Comparison of ENCODE assay signal across 8 mouse cellular contexts in the genomic region with DNA sequence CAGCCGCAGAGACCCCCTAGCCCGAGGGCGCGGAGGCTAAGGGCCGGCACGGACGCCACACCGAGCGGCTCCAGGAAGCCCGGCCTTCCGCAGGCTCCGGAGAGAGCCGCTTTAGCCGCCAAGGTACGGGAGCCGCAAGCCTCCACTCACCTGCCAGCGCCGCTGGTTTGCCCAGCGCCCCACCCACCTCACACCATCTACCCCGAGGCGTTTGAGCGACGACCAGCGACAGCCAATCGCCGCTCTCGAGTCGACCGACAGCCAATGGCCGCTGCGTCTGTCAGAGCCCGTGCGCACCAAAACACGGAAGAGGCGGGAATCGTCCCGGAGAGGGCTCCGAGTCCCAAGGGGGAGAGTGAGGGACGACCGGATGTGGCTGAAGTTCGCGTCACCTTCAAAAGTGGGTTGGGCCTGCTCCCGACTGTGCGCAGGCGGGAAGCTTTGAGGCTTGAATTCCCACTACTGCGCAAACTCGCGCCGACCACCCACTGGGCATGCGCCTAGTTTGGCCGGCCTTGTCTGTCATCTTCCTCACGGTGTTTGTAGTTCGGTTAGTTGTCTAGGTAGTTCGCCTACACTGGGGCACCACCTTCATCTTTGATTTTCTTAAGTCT. TPM values are rescaled to one million over a fixed set of nuclear protein-coding genes. Genes with fewer than 3 reads are reported as not detected.
A peak's percentile ranks its signal among the peaks of the same experiment; 100 is the strongest.
DNase-seq lines count a peak whose midpoint lies in the region; ATAC-seq and TF ChIP-seq lines count a peak whose summit lies in the region.

A gene (minus strand): TSS at position 206 of the 614 bp plus-strand sequence.

- ATAC-seq in forebrain, postnatal 0 days: peak; percentile 99
- ATAC-seq in lung, embryonic 15.5 days (ENCODE audit: borderline replicate concordance, extremely low read depth, low FRiP score, low TSS enrichment): peak; percentile 99

- peak within 1 kb of the TSS; percentile 64 for H3K4me2 ChIP-seq in forebrain, postnatal 0 days (ENCODE audit: low read depth)
- H3K4me2 ChIP-seq in lung, embryonic 15.5 days: peak within 1 kb of the TSS; percentile 73

- under 1% methylated on average over 54 of the region's 54 CpGs for WGBS in cerebellum, adult 2 months
- under 1% methylated on average over 54 of the region's 54 CpGs for WGBS in forebrain, postnatal 0 days
- WGBS in lung, embryonic 15.5 days: 0% methylated on average over 48 of the region's 54 CpGs

- H3K27me3 ChIP-seq in MEL (ENCODE audit: control insufficient read depth in 1 of 2, insufficient read depth in 2 of 2, low read length in 2 of 2): no peaks in the 10 kb centered on the region
- H3K27me3 ChIP-seq in cerebellum, adult 2 months (ENCODE audit: control insufficient read depth, insufficient read depth, low read length): no peaks in the 10 kb centered on the region
- no peaks in the 10 kb centered on the region for H3K27me3 ChIP-seq in forebrain, postnatal 0 days (ENCODE audit: insufficient read depth, low read length)
- no peaks in the 10 kb centered on the region for H3K27me3 ChIP-seq in lung, embryonic 15.5 days

- no peaks in the 10 kb centered on the region for H3K9me3 ChIP-seq in MEL (replicated peaks; ENCODE audit: insufficient read depth, low read length)
- no peaks in the 10 kb centered on the region for H3K9me3 ChIP-seq in forebrain, postnatal 0 days (ENCODE audit: low read length)
- H3K9me3 ChIP-seq in lung, embryonic 15.5 days: no peaks in the 10 kb centered on the region

- peak; percentile 99 for DNase-seq in MEL (ENCODE audit: low read depth, low spot score)
- peak; percentile 98 to 100 for DNase-seq in cerebellum, adult 2 months
- peak; percentile 99 for DNase-seq in forebrain, postnatal 0 days
- DNase-seq in heart, postnatal 4 days: peak; percentile 98
- peak; percentile 99 for DNase-seq in layer of hippocampus, adult 8-10 months (ENCODE audit: low spot score in 2 of 2)
- DNase-seq in ovary, adult 18-20 months (ENCODE audit: low spot score): peak; percentile 99
- DNase-seq in thymus, postnatal 0 days (ENCODE audit: low spot score): peak; percentile 99

- TF ChIP-seq EP300 in MEL (IDR thresholded peaks at IDR 0.05; ENCODE audit: low read depth in 1 of 2, low read length in 2 of 2): no peak; a peak in 1 of 4 replicates

- H3K4me3 ChIP-seq in MEL (ENCODE audit: control insufficient read depth in 1 of 2, insufficient read depth in 1 of 2, low read depth in 2 of 2, low read length in 2 of 2): peak within 1 kb of the TSS; percentile 75 to 96
- peak within 1 kb of the TSS; percentile 91 for H3K4me3 ChIP-seq in cerebellum, adult 2 months (replicated peaks; ENCODE audit: insufficient read depth, low read depth, low read length)
- H3K4me3 ChIP-seq in forebrain, postnatal 0 days (ENCODE audit: low read depth, low read length): peak within 1 kb of the TSS; percentile 69
- H3K4me3 ChIP-seq in lung, embryonic 15.5 days: peak within 1 kb of the TSS; percentile 94

- no peak for TF ChIP-seq RAD21 in MEL (IDR thresholded peaks at IDR 0.05; ENCODE audit: low read depth, low read length)

- TF ChIP-seq CTCF in MEL (IDR thresholded peaks at IDR 0.05 in 2 of 3, conservative IDR thresholded peaks at IDR 0.05 in 1 of 3; ENCODE audit: control insufficient read depth in 1 of 3, insufficient read depth in 1 of 3, low read depth in 2 of 3, low read length in 3 of 3, poor library complexity in 1 of 3, severe bottlenecking in 1 of 3): no peak
- no peak for TF ChIP-seq CTCF in cerebellum, adult 2 months (IDR thresholded peaks at IDR 0.05; ENCODE audit: borderline replicate concordance, insufficient read depth, low read depth, low read length)
- TF ChIP-seq CTCF in forebrain, postnatal 0 days (IDR thresholded peaks at IDR 0.05; ENCODE audit: low read depth): no peak

- TF ChIP-seq POLR2A in MEL (IDR thresholded peaks at IDR 0.05; ENCODE audit: control insufficient read depth in 1 of 2, insufficient read depth in 1 of 2, low read depth in 1 of 2, low read length in 2 of 2, poor library complexity in 1 of 2): peak; percentile 79 to 98
- TF ChIP-seq POLR2A in cerebellum, adult 2 months (IDR thresholded peaks at IDR 0.05; ENCODE audit: borderline replicate concordance, insufficient read depth, low read length): peak; percentile 80

- peaks cover 3 to 9% of the 10 kb centered on the region in 2 experiments for H3K36me3 ChIP-seq in MEL (ENCODE audit: control insufficient read depth in 1 of 2, insufficient read depth in 2 of 2, low read length in 2 of 2)
- peaks cover 18% of the 10 kb centered on the region for H3K36me3 ChIP-seq in forebrain, postnatal 0 days (ENCODE audit: insufficient read depth)
- peaks cover 19% of the 10 kb centered on the region for H3K36me3 ChIP-seq in lung, embryonic 15.5 days

- peak within 1 kb of the TSS; percentile 79 for H3K27ac ChIP-seq in MEL (ENCODE audit: control insufficient read depth, low read depth, low read length)
- peak within 1 kb of the TSS; percentile 21; the same call in 1 of the 2 replicates for H3K27ac ChIP-seq in cerebellum, adult 2 months (ENCODE audit: insufficient read depth, low read length)
- H3K27ac ChIP-seq in forebrain, postnatal 0 days (ENCODE audit: low read depth, low read length): peak within 1 kb of the TSS; percentile 72
- H3K27ac ChIP-seq in lung, embryonic 15.5 days: peak within 1 kb of the TSS; percentile 69

- H3K79me2 ChIP-seq in MEL (ENCODE audit: control insufficient read depth, insufficient read depth, low read length, poor library complexity): peaks cover 14% of the 10 kb centered on the region

- H3K9ac ChIP-seq in MEL (ENCODE audit: control insufficient read depth, low read depth, low read length, poor library complexity, severe bottlenecking): peak within 1 kb of the TSS; percentile 89
- peak within 1 kb of the TSS; percentile 79 for H3K9ac ChIP-seq in forebrain, postnatal 0 days
- peak within 1 kb of the TSS; percentile 91 for H3K9ac ChIP-seq in lung, embryonic 15.5 days

- peaks cover 0 to 8% of the 10 kb centered on the region in 2 experiments; a peak in 2 of 4 replicates for H3K4me1 ChIP-seq in MEL (ENCODE audit: control insufficient read depth in 1 of 2, insufficient read depth in 2 of 2, low read length in 2 of 2)
- no peaks in the 10 kb centered on the region; the same call in 1 of the 2 replicates for H3K4me1 ChIP-seq in cerebellum, adult 2 months (ENCODE audit: control insufficient read depth, insufficient read depth, low read length)
- peaks cover 7% of the 10 kb centered on the region for H3K4me1 ChIP-seq in forebrain, postnatal 0 days (ENCODE audit: insufficient read depth)
- H3K4me1 ChIP-seq in lung, embryonic 15.5 days: peaks cover 14% of the 10 kb centered on the region

TF ChIP-seq in MEL, 35 proteins besides CTCF, POLR2A, EP300 and RAD21 (continues in another document):
- TF ChIP-seq MAX (IDR thresholded peaks at IDR 0.05; ENCODE audit: low read length) (peak; percentile 88), ZKSCAN1 (IDR thresholded peaks at IDR 0.05; ENCODE audit: low read depth, low read length) (peak; percentile 88), USF1 (IDR thresholded peaks at IDR 0.05; ENCODE audit: low read depth, low read length) (peak; percentile 67), TBP (IDR thresholded peaks at IDR 0.05; ENCODE audit: low read depth, low read length) (peak; percentile 83), RCOR1 (IDR thresholded peaks at IDR 0.05; ENCODE audit: low read depth, low read length) (peak; percentile 24; the same call in 1 of the 2 replicates), MXI1 (IDR thresholded peaks at IDR 0.05; ENCODE audit: low read depth, low read length) (peak; percentile 82), TAL1 (IDR thresholded peaks at IDR 0.05; ENCODE audit: low read length) (no peak), ETS1 (IDR thresholded peaks at IDR 0.05; ENCODE audit: low read depth, low read length) (0 out of 2 replicates have a peak, but pooled peaks have one; percentile 54), ZMIZ1 (IDR thresholded peaks at IDR 0.05; ENCODE audit: low read depth, low read length) (peak; percentile 90), BHLHE40 (IDR thresholded peaks at IDR 0.05; ENCODE audit: borderline replicate concordance, low read depth, low read length) (peak; percentile 52; the same call in 1 of the 2 replicates), SIN3A (IDR thresholded peaks at IDR 0.05; ENCODE audit: low read length) (peak; percentile 100), HCFC1 (IDR thresholded peaks at IDR 0.05; ENCODE audit: low read depth, low read length) (peak; percentile 94), NELFE (IDR thresholded peaks at IDR 0.05; ENCODE audit: low read depth, low read length) (peak; percentile 95), ELF1 (IDR thresholded peaks at IDR 0.05; ENCODE audit: low read depth, low read length) (peak; percentile 99), MYC (IDR thresholded peaks at IDR 0.05; ENCODE audit: low read depth, low read length) (peak; percentile 55; the same call in 1 of the 2 replicates), GABPA (IDR thresholded peaks at IDR 0.05; ENCODE audit: low read depth, low read length) (no peak), POLR2AphosphoS2 (IDR thresholded peaks at IDR 0.05; ENCODE audit: low read length) (peak; percentile 97), UBTF (IDR thresholded peaks at IDR 0.05; ENCODE audit: borderline replicate concordance, insufficient read depth, low read depth, low read length) (peak; percentile 82; the same call in 1 of the 2 replicates), NRF1 (IDR thresholded peaks at IDR 0.05; ENCODE audit: insufficient read depth, low read depth, low read length, poor library complexity, severe bottlenecking) (peak; percentile 96), E2F4 (IDR thresholded peaks at IDR 0.05; ENCODE audit: borderline replicate concordance, low read depth, low read length) (peak; percentile 94; the same call in 1 of the 2 replicates), USF2 (IDR thresholded peaks at IDR 0.05; ENCODE audit: borderline replicate concordance in 1 of 2, insufficient read depth in 1 of 2, low read depth in 1 of 2, low read length in 2 of 2) (no peak), MEF2A (IDR thresholded peaks at IDR 0.05; ENCODE audit: extremely low read depth, insufficient replicate concordance, low read depth, low read length, poor library complexity, severe bottlenecking) (no peak), GATA1 (IDR thresholded peaks at IDR 0.05; ENCODE audit: low read depth, low read length) (no peak)

RNA-seq across cellular contexts. Expression of the gene that starts here (rescaled TPM):
- 14.3 and 16.4 TPM in 2 replicates for total RNA-seq in MEL (2012; rRNA removed)
- 10 to 100 TPM in 1 of 2 experiments, not detected in 1; 31.3 TPM for polyA plus RNA-seq in MEL (2012; ENCODE audit: insufficient read depth in 1 of 2, insufficient read length in 2 of 2, low read depth in 1 of 2, low replicate concordance in 2 of 2, missing spikeins in 1 of 2)
- 35.8 and 36.0 TPM in 2 replicates for polyA plus RNA-seq in cerebellum, adult 2 months (2012; rRNA removed)
- total RNA-seq in forebrain, postnatal 0 days (2014; rRNA removed): 24.4 and 29.5 TPM in 2 replicates
- polyA plus RNA-seq in forebrain, postnatal 0 days (2015; fragmentation: Nextera tagmentation; extraction: Ambion mirVana): 10.7 and 14.2 TPM in 2 replicates
- 10 to 100 TPM; 15.4 to 16.3 TPM for total RNA-seq in heart, postnatal 4 days (2021)
- 10 to 100 TPM; 32.0 to 40.3 (median 38.4) TPM for total RNA-seq in layer of hippocampus, adult 8-10 months (2022)
- polyA plus RNA-seq in lung, embryonic 15.5 days (2015; fragmentation: Nextera tagmentation; extraction: Ambion mirVana): 21.4 and 21.7 TPM in 2 replicates
- polyA plus RNA-seq in thymus, postnatal 0 days (2015; fragmentation: Nextera tagmentation; extraction: Ambion mirVana): 22.4 and 22.6 TPM in 2 replicates

Comparison
In these comparisons a context has a peak if more than half of its experiments do, and no peak if none do; other contexts are left out.
1. Peak in every context shown above with its lines: DNase-seq, ATAC-seq, H3K4me3 ChIP-seq and H3K27ac ChIP-seq.
2. H3K27ac ChIP-seq: peak in every context shown above with its lines; median percentile 79 in MEL; 72 in forebrain, postnatal 0 days; 69 in lung, embryonic 15.5 days; 21 in cerebellum, adult 2 months.